Mouse (Mus musculus): ENCODE data around the gene Tdpoz3. TPM values are rescaled to one million over a fixed set of nuclear protein-coding genes. Genes with fewer than 3 reads are reported as not detected.

Tdpoz3 gene
- not detected for total RNA-seq (2023)

GRCm38 (mm10) chr3:93825720-93826119 is at the start of gene Tdpoz3:
Gene Tdpoz3, plus strand, starts transcription at chr3:93826020.

GRCm38 (mm10) chr3:93796098-93796497 is 29.7 kb upstream of the Tdpoz3 start, which contains the start of gene Tdpoz4:
Gene Tdpoz4, plus strand, starts transcription at chr3:93796398.

Other genes starting within 250 kb of the Tdpoz3 start
- gene Tdpoz2, start 173.3 kb upstream of the Tdpoz3 start, total RNA-seq (2023), result not detected
- not detected for gene Tdpoz1, start 149.7 kb upstream of the Tdpoz3 start, total RNA-seq (2023)
- not detected for gene Gm37596, start 132.9 kb upstream of the Tdpoz3 start, total RNA-seq (2023)
- gene Gm5773, start 53.0 kb upstream of the Tdpoz3 start, total RNA-seq (2023), result not detected
- not detected for gene Tdpoz4, start 29.6 kb upstream of the Tdpoz3 start, total RNA-seq (2023)
- gene Gm9117, start 117.5 kb downstream of the Tdpoz3 start, total RNA-seq (2023), result not detected
- not detected for gene Tdpoz5, start 135.3 kb downstream of the Tdpoz3 start, total RNA-seq (2023)
- gene Gm9125, start 228.9 kb downstream of the Tdpoz3 start, total RNA-seq (2023), result not detected
- not detected for gene Gm10697, start 246.6 kb downstream of the Tdpoz3 start, total RNA-seq (2023)

All from B cell, adult 67 days (primary cell).